Mouse (Mus musculus): ENCODE data around the gene Ephx4. TPM values are rescaled to one million over a fixed set of nuclear protein-coding genes. Genes with fewer than 3 reads are reported as not detected.

Gene Ephx4
- polyA plus RNA-seq, 1 experiment from 2014 or later: 3.9 TPM

DNA sequence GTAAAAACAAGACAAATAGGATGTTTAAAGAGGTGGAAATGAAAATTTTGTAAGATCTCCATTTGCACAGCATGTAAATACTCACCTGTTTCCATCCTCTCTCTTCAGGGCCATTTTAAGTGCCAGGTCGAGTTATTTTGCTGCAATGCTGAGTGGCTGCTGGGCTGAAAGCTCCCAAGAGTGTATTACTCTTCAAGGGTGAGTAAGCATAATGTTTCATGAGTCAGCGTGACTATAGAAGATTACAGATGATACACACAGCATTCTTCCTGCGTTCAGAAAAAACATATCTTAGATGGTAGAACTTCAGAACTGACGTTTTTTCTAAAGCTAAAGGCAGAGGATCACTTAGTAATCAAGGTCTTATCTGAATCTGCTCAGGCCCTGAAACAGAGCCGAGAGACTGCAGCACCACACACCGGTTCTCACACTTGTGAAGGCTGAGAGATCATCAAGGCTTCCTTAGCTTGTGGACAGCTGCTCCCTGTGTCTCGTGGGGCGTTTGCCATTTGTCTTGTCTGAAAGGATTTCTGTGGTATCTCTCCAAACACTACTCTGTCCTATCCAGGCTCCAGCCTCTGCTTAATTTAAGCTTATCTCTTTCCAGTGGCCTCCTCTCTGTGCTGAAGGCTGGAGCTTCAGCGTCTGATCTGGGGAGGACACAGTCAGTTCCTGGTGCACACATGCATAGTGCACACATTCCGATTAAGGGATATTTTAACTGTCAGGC is 68.2 kb downstream of the Ephx4 start:
- WGBS: 74% methylated on average over 10 of the region's 10 CpGs

More for the DNA sequence above, 68.2 kb downstream of the Ephx4 start:
- no peaks in the 10 kb centered on the region for H3K36me3 ChIP-seq (ENCODE audit: control insufficient read depth, insufficient read depth, low read length)
- H3K9me3 ChIP-seq (ENCODE audit: control insufficient read depth, low read length): no peaks in the 10 kb centered on the region; the same call in 1 of the 2 replicates
- no peak overlapping the region for H3K27ac ChIP-seq (ENCODE audit: low read depth, low read length)
- no peak overlapping the region for H3K4me2 ChIP-seq (ENCODE audit: low read depth, low read length)
- no peaks in the 10 kb centered on the region for H3K27me3 ChIP-seq (ENCODE audit: control insufficient read depth, insufficient read depth, low read length)
- no peak for ATAC-seq (ENCODE audit: low read depth)
- no peak overlapping the region for H3K4me3 ChIP-seq (ENCODE audit: low read depth, low read length)
- H3K9ac ChIP-seq (replicated peaks; ENCODE audit: low read depth, low read length): no peak overlapping the region
- no peaks in the 10 kb centered on the region for H3K4me1 ChIP-seq (ENCODE audit: control insufficient read depth, insufficient read depth, low read length)

Other genes with a start within 250 kb of the Ephx4 start
- gene Tgfbr3, start 113.1 kb upstream of the Ephx4 start, polyA plus RNA-seq (2014; fragmentation: Nextera tagmentation; extraction: Ambion mirVana): 2.6 and 8.8 TPM in 2 replicates
- 3.9 and 4.9 TPM in 2 replicates for gene Brdt, start 71.6 kb upstream of the Ephx4 start, polyA plus RNA-seq (2014; fragmentation: Nextera tagmentation; extraction: Ambion mirVana)
- 0.07 TPM in 1 of 2 replicates, not detected in the other for gene Lpcat2b, start 28.8 kb downstream of the Ephx4 start, polyA plus RNA-seq (2014; fragmentation: Nextera tagmentation; extraction: Ambion mirVana)
- 19.0 and 21.2 TPM in 2 replicates for gene Btbd8, start 35.3 kb downstream of the Ephx4 start, polyA plus RNA-seq (2014; fragmentation: Nextera tagmentation; extraction: Ambion mirVana)
- 1.1 and 1.2 TPM in 2 replicates for gene Gm42669, start 104.9 kb downstream of the Ephx4 start, polyA plus RNA-seq (2014; fragmentation: Nextera tagmentation; extraction: Ambion mirVana)
- gene 1700028K03Rik, start 132.0 kb downstream of the Ephx4 start, polyA plus RNA-seq (2014; fragmentation: Nextera tagmentation; extraction: Ambion mirVana): 0.35 and 0.58 TPM in 2 replicates
- 26.1 and 29.2 TPM in 2 replicates for gene Rpap2, start 194.6 kb downstream of the Ephx4 start, polyA plus RNA-seq (2014; fragmentation: Nextera tagmentation; extraction: Ambion mirVana)
- gene Glmn, start 195.2 kb downstream of the Ephx4 start, polyA plus RNA-seq (2014; fragmentation: Nextera tagmentation; extraction: Ambion mirVana): 42.0 and 47.6 TPM in 2 replicates

All from neural tube, embryonic 14.5 days (tissue).